Mouse (Mus musculus): ENCODE results near the gene Btg3. TPM values are rescaled to one million over a fixed set of nuclear protein-coding genes. Genes with fewer than 3 reads are reported as not detected.

Btg3 gene
- 7.6 and 9.9 TPM in 2 replicates for polyA plus RNA-seq (2015; fragmentation: Nextera tagmentation; extraction: Ambion mirVana)

DNA sequence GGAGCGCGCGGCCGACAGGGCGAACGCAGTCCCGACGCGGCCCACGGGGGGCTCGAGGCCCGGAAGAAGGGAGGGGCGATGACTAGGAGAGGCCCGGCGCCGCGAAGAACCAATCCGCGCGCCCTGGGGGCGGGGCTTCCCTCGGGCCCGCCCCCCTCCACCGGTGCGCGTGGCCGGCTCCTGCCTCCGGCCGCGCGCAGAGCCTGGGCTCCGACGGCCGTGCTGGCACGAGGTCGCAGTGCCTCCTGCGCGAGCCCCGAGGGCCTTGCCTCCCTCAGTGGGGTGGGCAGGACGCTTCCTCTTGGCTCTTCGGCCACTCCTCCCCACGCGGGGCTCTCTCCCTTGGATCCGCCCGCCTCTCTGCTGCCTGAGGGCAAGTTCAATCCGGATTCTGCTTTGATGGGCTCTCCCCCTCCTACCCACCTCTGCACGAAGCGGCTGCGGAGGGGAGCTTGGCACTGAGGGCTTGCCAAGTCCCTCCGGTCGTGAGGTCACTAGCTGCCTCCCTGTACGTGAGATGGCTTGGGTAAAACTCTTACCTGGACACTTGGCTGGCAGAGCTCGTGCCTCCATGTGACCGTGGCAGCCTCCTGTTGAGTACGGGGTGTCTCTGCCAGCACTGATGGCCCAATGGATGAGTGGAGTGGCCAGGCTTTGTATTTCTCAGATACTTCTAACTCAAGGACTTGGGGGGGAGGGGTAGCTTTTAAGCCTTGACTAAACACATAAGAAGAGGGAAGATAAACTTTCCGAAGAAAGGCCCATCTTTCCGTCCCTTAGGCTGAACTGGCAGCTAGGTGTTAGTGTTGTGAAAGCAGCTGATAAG is at the start of gene Btg3:
Gene Btg3 (minus strand): TSS at position 448 of the 826 bp plus-strand sequence.
- H3K9ac ChIP-seq (ENCODE audit: low read depth, low read length): peak within 1 kb of the TSS; percentile 83
- ATAC-seq (ENCODE audit: low read depth): peak; percentile 96
- peak within 1 kb of the TSS; percentile 93 for H3K4me2 ChIP-seq (ENCODE audit: low read depth, low read length)
- H3K4me3 ChIP-seq (ENCODE audit: low read depth, low read length): peak within 1 kb of the TSS; percentile 80
- H3K4me1 ChIP-seq (ENCODE audit: control insufficient read depth, low read depth, low read length): peaks cover 10% of the 10 kb centered on the region
- no peaks in the 10 kb centered on the region for H3K27me3 ChIP-seq (ENCODE audit: control insufficient read depth, insufficient read depth, low read depth, low read length)
- peak within 1 kb of the TSS; percentile 38 for H3K27ac ChIP-seq (ENCODE audit: low read length)
- H3K36me3 ChIP-seq (ENCODE audit: control insufficient read depth, insufficient read depth): peaks cover 3% of the 10 kb centered on the region; the same call in 1 of the 2 replicates
- H3K9me3 ChIP-seq (replicated peaks; ENCODE audit: control insufficient read depth, low read length): no peaks in the 10 kb centered on the region
- 4% methylated on average over 39 of the region's 57 CpGs for WGBS (ENCODE audit: insufficient replicate concordance)

DNA sequence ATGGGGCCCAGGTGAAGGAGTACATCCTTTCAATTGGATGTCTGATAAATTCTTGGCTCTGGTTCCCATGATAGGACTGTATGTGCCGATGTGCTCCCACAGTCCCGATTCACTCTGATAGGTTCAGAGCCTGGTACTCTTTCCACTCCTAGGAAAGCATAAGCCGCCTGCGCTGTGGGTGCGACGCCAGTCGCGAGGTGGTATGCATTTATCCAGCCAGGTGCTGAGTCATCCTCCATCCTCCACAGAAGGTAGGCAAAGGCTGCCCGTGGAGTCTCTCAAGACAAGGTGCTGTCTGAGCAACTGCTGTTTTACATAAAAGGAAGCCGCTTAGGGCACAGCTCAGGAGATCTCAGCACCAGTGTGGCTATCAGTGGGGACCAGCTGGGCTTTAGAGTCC is 40.7 kb upstream of the Btg3 start:
- Histone ChIP-seq H3K27me3 (ENCODE audit: control insufficient read depth, insufficient read depth, low read depth, low read length) (no peaks in the 10 kb centered on the region), H3K4me3 (ENCODE audit: low read depth, low read length) (no peak overlapping the region), H3K9ac (ENCODE audit: low read depth, low read length) (no peak overlapping the region), H3K36me3 (ENCODE audit: control insufficient read depth, insufficient read depth) (no peaks in the 10 kb centered on the region), H3K4me1 (ENCODE audit: control insufficient read depth, low read depth, low read length) (no peaks in the 10 kb centered on the region), H3K27ac (ENCODE audit: low read length) (no peak overlapping the region), H3K4me2 (ENCODE audit: low read depth, low read length) (no peak overlapping the region), H3K9me3 (replicated peaks; ENCODE audit: control insufficient read depth, low read length) (no peaks in the 10 kb centered on the region)
- 59% methylated on average over 10 of the region's 10 CpGs for WGBS (ENCODE audit: insufficient replicate concordance)
- ATAC-seq (ENCODE audit: low read depth): no peak

DNA sequence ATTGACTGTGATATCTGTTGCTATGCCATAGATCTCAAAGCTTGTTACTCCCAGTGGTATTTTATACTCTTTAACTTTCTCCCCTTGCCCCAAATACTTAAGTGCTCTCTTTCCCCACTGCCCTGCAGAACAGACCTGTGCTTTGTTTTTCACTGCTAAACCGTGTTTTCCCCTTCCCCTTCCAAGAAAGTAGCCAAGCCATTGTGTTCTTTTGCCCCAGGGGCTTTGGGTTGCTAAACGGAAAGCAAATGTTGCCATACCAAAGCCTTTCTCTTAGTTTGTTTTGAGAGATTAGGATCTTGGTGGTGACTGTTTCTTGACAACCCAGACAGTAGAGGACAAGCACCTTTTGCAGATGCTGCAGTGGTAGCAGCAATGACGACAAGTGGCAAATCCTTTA is 39.5 kb upstream of the Btg3 start:
- H3K36me3 ChIP-seq (ENCODE audit: control insufficient read depth, insufficient read depth): no peaks in the 10 kb centered on the region
- no peak for ATAC-seq (ENCODE audit: low read depth)
- WGBS (ENCODE audit: insufficient replicate concordance): 10% methylated on average over 3 of the region's 3 CpGs
- H3K9ac ChIP-seq (ENCODE audit: low read depth, low read length): no peak overlapping the region
- no peak overlapping the region for H3K4me3 ChIP-seq (ENCODE audit: low read depth, low read length)
- no peaks in the 10 kb centered on the region for H3K27me3 ChIP-seq (ENCODE audit: control insufficient read depth, insufficient read depth, low read depth, low read length)
- no peak overlapping the region for H3K4me2 ChIP-seq (ENCODE audit: low read depth, low read length)
- H3K27ac ChIP-seq (ENCODE audit: low read length): no peak overlapping the region
- no peaks in the 10 kb centered on the region for H3K9me3 ChIP-seq (replicated peaks; ENCODE audit: control insufficient read depth, low read length)
- H3K4me1 ChIP-seq (ENCODE audit: control insufficient read depth, low read depth, low read length): no peaks in the 10 kb centered on the region

DNA sequence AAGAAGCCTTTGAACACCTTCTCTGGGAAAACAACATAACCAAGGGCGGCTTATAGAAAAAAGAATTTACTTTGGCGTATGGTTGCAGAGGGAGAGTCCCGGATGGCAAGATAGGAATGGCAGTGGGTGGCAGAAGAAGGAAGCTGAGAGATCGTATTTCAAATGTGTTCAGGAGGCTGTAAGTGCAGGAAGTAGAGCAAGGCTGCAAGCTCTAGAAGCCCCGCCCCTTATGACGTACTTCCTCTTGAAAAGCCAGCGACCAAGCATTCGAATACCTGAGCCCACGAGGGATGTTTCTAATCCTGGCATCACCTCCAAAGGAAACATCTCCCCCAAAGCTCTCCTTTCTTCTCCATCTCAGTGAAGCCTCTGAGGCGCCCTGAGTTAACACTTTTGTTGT is 33.0 kb upstream of the Btg3 start:
- Histone ChIP-seq H3K4me3 (ENCODE audit: low read depth, low read length) (no peak overlapping the region), H3K4me1 (ENCODE audit: control insufficient read depth, low read depth, low read length) (no peaks in the 10 kb centered on the region), H3K27me3 (ENCODE audit: control insufficient read depth, insufficient read depth, low read depth, low read length) (no peaks in the 10 kb centered on the region), H3K36me3 (ENCODE audit: control insufficient read depth, insufficient read depth) (no peaks in the 10 kb centered on the region), H3K9ac (ENCODE audit: low read depth, low read length) (no peak overlapping the region), H3K27ac (ENCODE audit: low read length) (no peak overlapping the region), H3K4me2 (ENCODE audit: low read depth, low read length) (no peak overlapping the region), H3K9me3 (replicated peaks; ENCODE audit: control insufficient read depth, low read length) (no peaks in the 10 kb centered on the region)
- WGBS (ENCODE audit: insufficient replicate concordance): 66% methylated on average over 10 of the region's 10 CpGs
- ATAC-seq (ENCODE audit: low read depth): no peak

DNA sequence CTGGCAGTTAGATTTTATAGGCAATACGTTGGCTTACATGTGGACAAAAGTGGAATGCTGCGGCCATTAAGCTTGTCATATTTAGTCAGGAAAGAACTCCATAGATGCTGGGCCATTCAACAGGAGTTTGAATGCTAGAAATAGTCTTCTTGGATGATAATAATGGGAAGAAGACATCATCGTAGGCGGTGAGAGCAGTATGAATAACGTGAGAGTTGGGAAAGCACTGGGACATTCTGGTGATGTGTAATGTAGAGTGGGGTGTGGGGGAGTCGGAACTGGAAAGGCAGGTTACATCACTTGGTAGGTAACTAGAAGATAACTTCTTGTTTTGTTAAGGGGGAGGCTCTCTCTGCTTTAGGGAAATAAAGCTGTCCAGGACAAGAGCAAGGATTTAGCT is 30.9 kb upstream of the Btg3 start:
- Histone ChIP-seq H3K4me2 (ENCODE audit: low read depth, low read length) (no peak overlapping the region), H3K4me3 (ENCODE audit: low read depth, low read length) (no peak overlapping the region), H3K9me3 (replicated peaks; ENCODE audit: control insufficient read depth, low read length) (no peaks in the 10 kb centered on the region), H3K36me3 (ENCODE audit: control insufficient read depth, insufficient read depth) (no peaks in the 10 kb centered on the region), H3K4me1 (ENCODE audit: control insufficient read depth, low read depth, low read length) (no peaks in the 10 kb centered on the region), H3K27me3 (ENCODE audit: control insufficient read depth, insufficient read depth, low read depth, low read length) (no peaks in the 10 kb centered on the region), H3K27ac (ENCODE audit: low read length) (no peak overlapping the region), H3K9ac (ENCODE audit: low read depth, low read length) (no peak overlapping the region)
- WGBS (ENCODE audit: insufficient replicate concordance): 68% methylated on average over 6 of the region's 6 CpGs
- ATAC-seq (ENCODE audit: low read depth): no peak

DNA sequence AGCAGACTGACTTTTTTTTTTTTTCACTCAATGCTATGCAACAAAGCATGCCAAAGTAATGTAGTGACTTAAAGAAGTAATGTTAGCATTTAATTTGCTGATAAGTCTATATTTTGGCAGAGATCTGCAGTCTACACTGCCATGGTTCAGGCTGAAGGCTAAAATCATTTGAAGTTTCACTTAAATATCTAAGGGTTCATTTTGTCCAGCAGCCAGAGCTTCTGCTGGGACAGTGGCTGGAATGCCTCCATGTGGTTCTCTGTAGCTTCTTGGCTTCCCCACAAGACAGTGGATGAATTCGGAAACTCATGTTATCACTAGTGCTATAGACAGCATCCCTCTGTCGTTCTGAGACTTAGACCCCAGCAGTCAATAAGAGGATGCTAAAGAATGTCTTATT is 29.7 kb upstream of the Btg3 start:
- no peak for ATAC-seq (ENCODE audit: low read depth)
- WGBS (ENCODE audit: insufficient replicate concordance): 64% methylated on average over 2 of the region's 2 CpGs
- Histone ChIP-seq H3K4me3 (ENCODE audit: low read depth, low read length) (no peak overlapping the region), H3K4me1 (ENCODE audit: control insufficient read depth, low read depth, low read length) (no peaks in the 10 kb centered on the region), H3K9ac (ENCODE audit: low read depth, low read length) (no peak overlapping the region), H3K27me3 (ENCODE audit: control insufficient read depth, insufficient read depth, low read depth, low read length) (no peaks in the 10 kb centered on the region), H3K27ac (ENCODE audit: low read length) (no peak overlapping the region), H3K4me2 (ENCODE audit: low read depth, low read length) (no peak overlapping the region), H3K36me3 (ENCODE audit: control insufficient read depth, insufficient read depth) (no peaks in the 10 kb centered on the region), H3K9me3 (replicated peaks; ENCODE audit: control insufficient read depth, low read length) (no peaks in the 10 kb centered on the region)

DNA sequence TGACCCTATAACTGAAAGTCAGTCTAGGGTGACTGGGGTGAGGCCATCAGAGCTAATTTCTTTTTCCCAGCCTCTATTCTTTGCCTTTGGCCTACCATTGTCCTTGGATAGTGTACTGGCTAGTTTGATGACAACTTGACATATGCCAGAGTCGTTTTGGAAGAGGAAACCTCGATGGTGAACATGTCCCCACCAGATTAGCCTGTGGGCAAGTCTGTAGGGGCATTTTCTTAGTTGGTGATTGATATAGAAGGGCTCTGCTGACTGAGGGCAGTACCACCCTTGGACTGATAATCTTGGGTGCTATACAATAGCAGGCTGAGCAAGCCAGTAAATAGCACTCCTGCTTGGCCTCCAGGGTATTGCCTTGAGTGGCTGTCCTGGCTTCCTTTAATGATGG is 25.3 kb upstream of the Btg3 start:
- Histone ChIP-seq H3K4me1 (ENCODE audit: control insufficient read depth, low read depth, low read length) (no peaks in the 10 kb centered on the region), H3K27ac (ENCODE audit: low read length) (no peak overlapping the region), H3K9ac (ENCODE audit: low read depth, low read length) (no peak overlapping the region), H3K4me2 (ENCODE audit: low read depth, low read length) (no peak overlapping the region), H3K36me3 (ENCODE audit: control insufficient read depth, insufficient read depth) (no peaks in the 10 kb centered on the region), H3K9me3 (replicated peaks; ENCODE audit: control insufficient read depth, low read length) (no peaks in the 10 kb centered on the region), H3K4me3 (ENCODE audit: low read depth, low read length) (no peak overlapping the region), H3K27me3 (ENCODE audit: control insufficient read depth, insufficient read depth, low read depth, low read length) (no peaks in the 10 kb centered on the region)
- ATAC-seq (ENCODE audit: low read depth): no peak
- WGBS (ENCODE audit: insufficient replicate concordance): 16% methylated on average over 2 of the region's 2 CpGs

DNA sequence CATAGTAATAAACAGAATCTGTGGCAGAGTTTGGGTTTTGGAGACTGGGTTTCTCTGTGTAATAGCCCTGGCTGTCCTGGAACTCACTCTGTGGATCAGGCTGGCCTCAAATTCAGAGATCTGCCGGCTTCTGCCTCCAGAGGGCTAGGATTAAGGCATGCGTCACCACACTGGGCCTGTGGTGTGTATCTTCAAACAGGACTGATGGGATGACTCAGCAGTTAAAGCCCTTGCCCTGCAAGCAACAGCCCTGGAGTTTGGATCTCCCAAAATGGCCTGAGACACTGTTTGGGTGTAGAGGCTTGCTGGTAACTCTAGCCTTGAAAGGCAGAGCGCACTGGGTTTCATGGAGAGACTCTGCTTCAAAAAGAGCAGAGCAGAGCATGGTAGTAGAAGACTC is 22.4 kb upstream of the Btg3 start:
- Histone ChIP-seq H3K9me3 (replicated peaks; ENCODE audit: control insufficient read depth, low read length) (no peaks in the 10 kb centered on the region), H3K9ac (ENCODE audit: low read depth, low read length) (no peak overlapping the region), H3K27ac (ENCODE audit: low read length) (no peak overlapping the region), H3K4me2 (ENCODE audit: low read depth, low read length) (no peak overlapping the region), H3K4me3 (ENCODE audit: low read depth, low read length) (no peak overlapping the region), H3K4me1 (ENCODE audit: control insufficient read depth, low read depth, low read length) (no peaks in the 10 kb centered on the region), H3K27me3 (ENCODE audit: control insufficient read depth, insufficient read depth, low read depth, low read length) (no peaks in the 10 kb centered on the region), H3K36me3 (ENCODE audit: control insufficient read depth, insufficient read depth) (no peaks in the 10 kb centered on the region)
- WGBS (ENCODE audit: insufficient replicate concordance): 67% methylated on average over 3 of the region's 3 CpGs
- no peak for ATAC-seq (ENCODE audit: low read depth)

DNA sequence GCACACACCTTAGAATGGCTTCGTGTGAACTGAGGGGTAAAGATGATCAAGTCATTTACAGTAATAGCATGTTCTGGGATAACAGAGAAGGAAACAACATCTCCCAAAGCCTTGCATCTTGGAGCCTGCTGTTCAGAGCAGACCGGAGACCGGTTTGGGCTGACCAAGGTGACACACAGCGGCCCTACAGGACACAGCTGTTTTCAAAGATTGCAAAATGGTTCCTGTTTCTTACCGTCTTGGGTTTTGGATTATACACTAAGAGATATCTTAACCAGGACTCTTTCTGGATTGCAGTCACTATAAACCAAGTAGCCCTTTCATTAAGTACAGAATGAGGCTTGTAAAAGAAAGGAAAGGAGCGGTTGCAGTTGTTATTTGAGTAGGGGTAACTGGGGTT is 21.7 kb upstream of the Btg3 start:
- no peaks in the 10 kb centered on the region for H3K4me1 ChIP-seq (ENCODE audit: control insufficient read depth, low read depth, low read length)
- H3K4me3 ChIP-seq (ENCODE audit: low read depth, low read length): no peak overlapping the region
- H3K9ac ChIP-seq (ENCODE audit: low read depth, low read length): no peak overlapping the region
- no peak for ATAC-seq (ENCODE audit: low read depth)
- no peaks in the 10 kb centered on the region for H3K36me3 ChIP-seq (ENCODE audit: control insufficient read depth, insufficient read depth)
- no peaks in the 10 kb centered on the region for H3K9me3 ChIP-seq (replicated peaks; ENCODE audit: control insufficient read depth, low read length)
- H3K27me3 ChIP-seq (ENCODE audit: control insufficient read depth, insufficient read depth, low read depth, low read length): no peaks in the 10 kb centered on the region
- 38% methylated on average over 6 of the region's 6 CpGs for WGBS (ENCODE audit: insufficient replicate concordance)
- no peak overlapping the region for H3K27ac ChIP-seq (ENCODE audit: low read length)
- H3K4me2 ChIP-seq (ENCODE audit: low read depth, low read length): no peak overlapping the region

Measured in liver, embryonic 16.5 days (tissue).